Mouse (Mus musculus): Measurements from ENCODE around the gene Psd4.

The Psd4 gene

DNA sequence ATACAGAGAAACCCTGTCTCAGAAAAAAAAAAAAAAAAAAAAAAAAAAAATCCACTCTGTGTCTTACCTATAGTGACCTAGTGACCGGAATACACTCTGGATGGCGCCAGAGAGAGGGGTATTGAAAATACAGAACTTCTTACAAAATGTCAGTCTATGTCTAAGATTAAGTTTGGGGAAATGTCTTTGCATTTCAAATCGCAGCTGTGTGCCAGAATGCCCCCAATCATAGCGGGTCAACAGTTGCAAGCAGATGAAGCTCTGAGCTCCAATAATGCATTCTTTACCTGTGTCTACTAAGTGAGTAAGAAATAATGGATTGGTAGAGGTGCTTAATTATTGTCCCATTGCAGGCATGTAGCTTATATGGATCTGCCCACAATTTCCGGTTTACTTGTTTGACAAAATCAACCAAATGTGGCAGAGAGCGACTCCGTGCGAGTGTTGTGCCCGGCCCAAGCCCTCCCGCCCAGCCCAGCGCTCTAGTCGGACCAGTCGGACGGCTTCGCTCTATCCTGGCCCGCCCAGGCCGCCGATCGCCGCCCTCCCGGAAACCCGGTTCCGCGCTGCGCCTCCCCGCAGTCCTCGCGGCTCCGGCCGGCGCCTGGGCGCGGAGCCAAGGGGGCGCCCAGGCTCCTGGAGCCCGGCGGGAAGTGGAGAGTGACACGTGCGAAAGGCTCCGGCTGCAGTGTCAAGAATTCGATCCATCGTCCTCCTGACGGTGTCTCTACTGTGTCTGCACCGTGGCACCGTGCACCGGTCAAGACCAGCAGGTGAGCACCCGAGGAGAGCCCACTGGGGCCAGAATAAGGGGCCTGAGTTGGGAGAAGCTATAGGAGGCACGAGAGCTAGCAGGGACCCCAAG is at the start of gene Psd4:
Gene Psd4, plus strand, starts transcription at position 551 of the 865 bp plus-strand sequence.
- DNase-seq (ENCODE audit: low spot score), result peak; percentile 41

DNA sequence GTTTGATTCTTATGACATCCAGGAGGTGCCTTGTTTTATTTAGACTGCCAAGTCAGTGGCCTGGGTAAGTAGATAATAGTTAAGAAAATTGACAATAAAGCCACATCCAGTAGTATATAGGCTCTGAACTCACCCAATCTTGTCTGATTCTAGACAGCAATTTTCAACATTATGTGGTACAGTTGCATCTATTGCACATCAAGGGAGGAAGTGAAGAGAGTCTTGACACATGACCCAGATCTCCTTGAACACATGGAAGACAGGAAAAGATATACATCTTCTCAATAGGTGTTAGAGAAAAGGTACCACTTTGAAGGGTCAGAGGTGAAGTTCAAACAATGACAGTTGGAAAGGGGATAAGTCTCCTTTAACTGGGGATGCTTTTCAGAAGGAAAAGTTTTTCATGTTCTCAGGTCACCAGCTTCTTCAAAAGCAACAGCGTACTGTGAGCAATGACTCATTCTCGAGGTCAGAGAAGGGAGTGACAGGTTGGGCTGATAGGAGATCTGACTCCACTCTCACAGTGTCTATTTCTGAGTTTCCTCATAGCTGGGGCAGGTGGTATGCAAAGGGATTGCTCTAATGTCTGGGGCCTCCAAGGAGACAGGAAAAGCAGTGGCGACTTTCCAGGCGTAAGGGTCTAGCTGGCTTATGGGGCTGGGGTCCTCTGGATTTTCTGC is 49.3 kb upstream of the Psd4 start:
- DNase-seq (ENCODE audit: low spot score), result no peak

DNA sequence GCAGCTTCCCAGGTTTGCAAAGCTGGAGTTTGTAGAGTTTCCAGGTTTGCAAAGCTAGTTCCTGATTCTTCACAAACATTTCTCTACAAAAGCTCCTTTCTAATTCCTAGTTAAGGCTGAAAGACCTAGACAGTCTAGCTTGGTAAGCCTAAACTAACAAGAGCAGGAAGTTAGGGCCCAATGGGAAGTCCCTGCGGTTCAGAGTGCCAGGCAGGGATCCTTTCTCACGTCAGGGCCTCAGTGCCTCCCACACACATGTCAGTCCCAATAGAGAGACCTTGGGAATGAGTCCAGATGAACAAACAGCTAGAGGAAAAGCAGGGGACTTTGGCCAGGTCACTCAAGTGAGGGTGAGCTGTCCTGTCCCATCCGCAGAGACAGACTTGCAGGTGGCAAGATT is 32.0 kb upstream of the Psd4 start:
- no peak for DNase-seq (ENCODE audit: low spot score)

DNA sequence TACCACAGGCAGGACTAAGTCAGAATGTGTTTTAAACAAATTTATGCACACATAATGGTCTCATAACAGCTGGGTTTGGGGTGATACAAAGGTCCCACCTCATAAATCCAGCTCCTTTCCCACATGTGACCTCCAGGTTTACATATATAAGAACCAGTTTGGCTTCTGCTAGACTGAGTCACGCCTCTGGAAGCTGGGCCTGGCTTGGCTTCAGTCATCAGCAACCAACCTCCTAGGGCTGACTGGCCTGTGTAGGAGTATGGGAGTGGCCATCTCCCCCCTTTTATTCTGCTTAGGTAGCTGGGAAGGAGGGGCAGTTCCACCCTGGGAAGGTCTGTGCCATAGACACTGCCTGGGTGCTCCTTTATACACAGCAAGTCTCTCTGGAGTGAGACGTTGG is 30.8 kb upstream of the Psd4 start, which contains the start of gene Il1rn:
Gene Il1rn, plus strand, starts transcription at position 309 of the 400 bp plus-strand sequence.
- DNase-seq (ENCODE audit: low spot score), result no peak

DNA sequence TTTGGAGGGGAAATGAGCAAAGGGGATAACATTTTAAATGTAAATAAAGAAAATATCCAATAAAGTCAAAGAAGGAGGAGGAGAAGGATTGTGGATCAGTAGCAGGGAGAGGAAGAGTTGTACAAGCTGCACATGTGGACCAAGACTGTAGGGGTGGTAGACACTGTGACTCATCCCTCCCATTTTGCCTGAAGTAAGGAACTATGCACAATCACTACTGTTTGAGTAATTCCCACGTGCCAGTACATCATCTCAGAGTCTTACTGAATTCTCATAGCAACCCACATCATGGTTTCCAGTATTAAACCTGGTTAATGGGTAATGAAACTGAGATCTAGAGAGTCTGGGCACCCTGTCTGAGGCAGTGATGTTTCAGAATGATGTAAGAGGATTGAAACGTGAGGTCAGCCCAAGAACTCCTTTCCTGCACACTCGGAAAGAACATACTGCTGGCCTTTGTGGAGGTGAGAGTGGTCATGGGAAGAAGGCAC is 25.9 kb upstream of the Psd4 start:
- DNase-seq (ENCODE audit: low spot score), result no peak

DNA sequence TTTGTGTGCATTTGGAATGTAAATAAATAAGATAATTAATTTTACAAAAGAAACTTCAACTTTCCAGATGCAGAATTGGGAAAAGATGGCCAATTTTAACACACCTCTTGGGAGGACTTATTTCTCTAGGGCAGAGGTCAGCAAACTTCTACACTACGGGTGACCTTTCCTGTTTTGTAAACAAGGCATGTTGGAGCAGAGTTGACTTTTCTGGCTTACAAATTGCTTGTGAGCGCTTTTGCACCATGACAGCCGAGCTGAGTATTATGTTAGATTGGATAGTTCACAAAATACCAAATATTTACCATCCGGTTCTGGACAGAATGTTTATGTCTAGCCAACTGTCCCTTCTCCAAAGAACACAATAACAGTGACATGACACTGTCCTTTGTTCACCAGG is 22.8 kb upstream of the Psd4 start:
- no peak for DNase-seq (ENCODE audit: low spot score)

DNA sequence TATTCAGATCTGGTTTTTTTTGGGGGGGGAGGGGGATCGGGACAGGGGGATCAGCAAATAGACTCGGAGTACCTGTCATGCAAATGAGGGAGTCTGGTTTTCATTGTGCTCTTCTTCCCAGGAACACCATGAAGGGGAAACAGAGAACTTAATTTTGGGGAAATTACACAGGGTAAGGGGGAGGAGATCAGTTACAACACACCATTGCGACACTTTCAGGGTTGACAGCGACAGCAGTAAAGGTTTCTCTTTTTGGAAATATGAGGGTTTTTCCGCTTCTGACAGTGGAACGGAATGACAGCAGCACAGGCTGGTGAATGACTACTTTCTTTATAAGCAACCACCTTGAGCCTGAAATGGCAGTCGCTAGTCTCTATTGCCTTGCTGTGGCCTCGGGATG is 22.3 kb upstream of the Psd4 start:
- DNase-seq (ENCODE audit: low spot score), result no peak

DNA sequence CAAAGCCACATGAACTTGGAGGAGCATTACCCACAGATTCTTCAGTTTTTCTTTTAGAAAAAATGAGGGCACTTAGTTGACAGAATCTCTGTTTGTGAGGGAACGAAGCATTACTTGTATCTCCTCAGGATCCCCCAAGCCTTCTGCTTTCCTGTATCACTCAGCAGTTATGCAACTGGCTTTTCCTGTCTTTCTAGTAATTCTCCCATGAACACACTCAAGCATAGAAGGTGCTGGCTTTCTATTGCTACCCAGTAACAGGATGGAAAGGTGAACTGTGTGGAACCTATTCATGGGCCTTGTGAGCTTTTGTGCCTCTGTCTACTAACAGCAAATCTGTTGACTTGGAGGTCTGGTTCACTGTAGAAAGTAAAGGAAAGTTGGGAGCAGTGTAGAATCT is 19.5 kb upstream of the Psd4 start:
- DNase-seq (ENCODE audit: low spot score), result no peak

DNA sequence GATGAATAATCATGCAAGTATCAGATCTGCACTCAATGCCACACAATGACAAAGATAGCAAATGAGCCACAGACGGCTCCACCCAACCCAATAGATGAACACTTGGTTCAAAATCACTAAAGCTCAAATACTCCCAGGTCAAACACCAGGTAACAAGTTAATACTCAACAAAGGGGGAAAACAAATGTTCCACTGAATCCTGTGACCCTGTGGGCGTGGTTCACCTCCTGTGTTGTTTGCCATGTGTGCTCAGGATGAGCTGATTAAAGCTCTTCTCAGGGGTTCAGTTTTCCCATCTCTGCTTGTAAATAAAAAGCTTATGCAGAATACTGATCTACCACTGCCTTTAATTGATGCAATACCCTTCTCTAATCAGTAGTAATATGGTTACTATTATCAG is 16.2 kb upstream of the Psd4 start:
- DNase-seq (ENCODE audit: low spot score), result no peak

DNA sequence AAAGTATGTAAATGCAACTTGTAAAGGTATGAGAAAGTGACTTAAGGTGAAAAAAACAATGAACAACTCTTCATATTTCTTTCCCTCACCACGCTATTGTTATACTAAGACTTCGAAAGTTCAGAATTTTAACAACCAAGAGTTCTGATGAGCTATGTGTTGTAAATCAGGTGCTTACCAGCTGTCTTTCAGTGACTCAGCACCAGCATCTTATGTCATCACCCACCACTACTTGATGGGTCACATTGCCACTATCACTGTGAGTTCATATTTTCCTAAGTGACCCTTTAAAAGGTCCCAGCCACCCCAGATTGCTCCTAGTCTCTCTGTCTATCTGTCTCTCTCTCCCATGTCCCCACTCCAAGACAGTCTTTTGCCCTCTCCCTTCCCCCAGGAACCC is 14.3 kb upstream of the Psd4 start:
- no peak for DNase-seq (ENCODE audit: low spot score)

DNA sequence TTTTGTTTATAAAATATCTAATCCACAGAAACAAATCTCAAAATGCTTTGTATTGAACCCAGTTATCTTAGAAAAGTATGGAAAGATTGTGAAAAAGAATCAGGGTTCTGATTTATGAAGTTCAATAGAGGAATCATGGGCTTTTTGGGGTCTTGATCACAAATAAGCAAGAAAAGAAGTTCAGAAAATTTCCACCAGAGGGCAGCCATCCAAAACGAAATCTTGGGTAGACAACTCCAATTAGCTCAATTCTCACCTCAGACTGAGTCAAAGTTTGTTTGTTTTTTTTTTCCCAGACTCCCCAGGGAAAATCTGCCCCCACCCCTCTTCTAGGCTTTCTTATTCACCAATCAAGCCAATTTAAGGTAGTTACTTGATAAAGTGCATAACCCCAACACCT is 9.7 kb upstream of the Psd4 start:
- no peak for DNase-seq (ENCODE audit: low spot score)

DNA sequence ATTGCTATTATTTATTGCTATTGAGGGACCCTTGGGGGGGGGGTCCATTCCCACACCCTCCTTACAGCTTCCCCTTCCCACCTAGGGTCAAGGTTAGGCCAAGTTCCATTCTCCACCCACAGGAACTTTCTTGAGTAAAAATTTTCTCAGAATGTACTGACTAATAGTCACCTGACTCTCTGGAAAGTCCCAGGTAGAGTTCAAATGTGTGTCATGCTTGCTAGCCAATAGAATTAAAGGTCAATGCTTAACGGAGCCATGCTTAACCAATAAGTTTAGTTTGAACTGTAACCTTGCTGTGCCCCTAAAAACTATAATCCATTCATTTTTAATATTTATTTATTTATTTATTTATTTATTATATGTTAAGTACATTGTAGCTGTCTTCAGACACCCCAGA is 8.0 kb upstream of the Psd4 start:
- DNase-seq (ENCODE audit: low spot score), result no peak

DNA sequence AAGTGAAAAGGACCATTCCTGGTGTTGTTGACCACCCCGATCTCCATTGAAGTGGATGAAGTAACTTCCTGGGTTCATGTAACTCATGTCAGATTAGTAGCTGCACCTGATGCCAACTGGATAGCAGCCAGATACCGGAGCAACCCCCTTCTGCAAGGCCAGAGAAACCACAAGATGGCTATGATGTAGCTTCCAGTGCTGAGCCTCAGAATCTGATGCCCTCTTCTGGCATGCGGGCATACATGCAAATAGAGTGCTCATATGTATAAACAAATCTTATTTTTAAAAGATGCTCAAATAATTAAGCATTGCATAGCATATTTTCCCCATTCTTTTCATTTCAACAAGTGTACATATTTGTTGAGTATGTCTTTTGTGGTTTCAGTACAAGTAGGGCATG is 3.6 kb upstream of the Psd4 start:
- DNase-seq (ENCODE audit: low spot score), result no peak

DNA sequence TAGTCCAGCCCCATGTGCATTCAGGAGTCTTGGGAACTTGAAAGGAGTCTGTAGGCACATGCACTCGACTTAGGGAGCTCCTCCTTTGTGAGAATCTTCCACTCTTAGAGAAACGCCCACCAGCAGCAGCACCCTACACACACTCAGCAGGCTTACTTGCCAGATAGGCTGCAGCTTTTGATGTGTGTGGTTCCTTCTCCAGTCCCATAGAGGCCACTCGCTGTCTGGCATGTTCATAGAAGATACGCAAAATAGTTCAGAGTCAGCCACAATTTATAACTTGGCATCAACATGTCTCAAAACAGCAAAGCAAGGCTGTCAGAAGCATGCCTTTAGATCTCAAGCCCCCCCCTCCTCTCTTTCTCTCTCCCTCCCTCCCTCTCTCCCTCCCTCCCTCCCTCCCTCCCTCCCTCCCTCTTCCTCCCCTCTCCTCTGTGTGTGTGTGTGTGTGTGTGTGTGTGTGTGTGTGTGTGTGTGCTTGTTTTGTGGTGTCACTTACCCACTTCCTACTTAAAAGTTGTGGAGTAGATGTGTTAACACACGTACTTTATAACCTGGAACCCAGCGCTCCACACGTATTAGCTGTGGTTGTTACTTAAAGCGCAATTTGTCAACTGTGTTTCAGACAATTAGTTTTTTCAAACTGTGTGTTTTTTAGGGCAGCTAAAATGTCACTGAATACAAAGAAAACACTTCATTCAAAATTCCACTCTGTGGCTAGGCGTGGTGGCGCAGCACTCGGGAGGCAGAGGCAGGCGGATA is 985 bp upstream of the Psd4 start:
- DNase-seq (ENCODE audit: low spot score), result no peak

DNA sequence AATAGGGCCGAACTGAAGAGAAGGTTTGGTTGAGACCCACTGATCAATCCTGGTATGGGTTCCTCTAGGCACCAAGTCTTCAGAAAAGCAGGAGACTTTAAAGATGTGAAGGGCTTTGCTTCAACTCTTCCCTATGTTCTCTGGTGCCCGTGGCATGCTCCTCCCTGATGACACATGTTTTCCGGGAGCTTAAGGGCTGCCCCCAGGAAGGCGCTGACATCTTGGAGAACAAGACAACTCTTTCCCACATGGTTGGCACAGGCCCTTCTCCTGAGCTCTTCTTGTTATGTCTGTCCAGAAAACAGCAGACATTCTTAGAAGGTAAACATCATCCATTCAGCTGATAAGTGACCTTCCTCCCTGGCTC is 498 bp downstream of the Psd4 start:
- no peak for DNase-seq (ENCODE audit: low spot score)

DNA sequence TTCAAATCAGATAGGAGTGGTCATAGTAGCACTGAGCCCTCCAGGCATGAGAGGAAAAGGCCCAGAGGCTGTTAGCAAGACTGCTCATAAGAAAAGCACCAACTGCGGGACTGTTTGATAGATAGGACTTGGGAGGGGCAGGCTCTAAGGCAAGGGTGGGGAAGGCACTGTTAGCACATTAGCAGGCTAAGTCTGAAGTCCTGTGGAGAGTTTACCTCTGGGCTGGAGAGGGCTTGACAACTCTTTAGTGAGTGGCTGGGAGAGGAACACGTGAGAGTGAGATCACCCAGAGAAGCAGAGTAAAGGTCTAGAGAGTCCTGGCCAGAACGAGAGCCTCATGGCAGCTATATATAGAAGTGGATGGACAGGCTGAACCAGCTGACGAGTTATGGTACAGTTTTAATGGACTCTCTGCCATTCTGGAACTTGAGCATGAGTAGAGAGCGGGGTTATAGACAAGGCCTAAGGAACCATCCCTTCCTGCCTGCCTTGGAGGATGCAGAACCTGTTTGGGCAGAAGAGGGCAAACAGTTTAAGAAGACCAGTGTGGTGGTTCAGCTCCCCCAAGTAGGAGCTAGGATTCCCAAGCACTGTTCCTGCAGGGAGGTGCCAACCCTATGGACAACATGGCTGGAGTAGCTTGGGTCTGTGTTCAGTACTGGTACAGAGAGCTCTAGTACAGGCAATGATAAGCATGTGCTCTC is 11.5 kb downstream of the Psd4 start:
- no peak for DNase-seq (ENCODE audit: low spot score)

DNA sequence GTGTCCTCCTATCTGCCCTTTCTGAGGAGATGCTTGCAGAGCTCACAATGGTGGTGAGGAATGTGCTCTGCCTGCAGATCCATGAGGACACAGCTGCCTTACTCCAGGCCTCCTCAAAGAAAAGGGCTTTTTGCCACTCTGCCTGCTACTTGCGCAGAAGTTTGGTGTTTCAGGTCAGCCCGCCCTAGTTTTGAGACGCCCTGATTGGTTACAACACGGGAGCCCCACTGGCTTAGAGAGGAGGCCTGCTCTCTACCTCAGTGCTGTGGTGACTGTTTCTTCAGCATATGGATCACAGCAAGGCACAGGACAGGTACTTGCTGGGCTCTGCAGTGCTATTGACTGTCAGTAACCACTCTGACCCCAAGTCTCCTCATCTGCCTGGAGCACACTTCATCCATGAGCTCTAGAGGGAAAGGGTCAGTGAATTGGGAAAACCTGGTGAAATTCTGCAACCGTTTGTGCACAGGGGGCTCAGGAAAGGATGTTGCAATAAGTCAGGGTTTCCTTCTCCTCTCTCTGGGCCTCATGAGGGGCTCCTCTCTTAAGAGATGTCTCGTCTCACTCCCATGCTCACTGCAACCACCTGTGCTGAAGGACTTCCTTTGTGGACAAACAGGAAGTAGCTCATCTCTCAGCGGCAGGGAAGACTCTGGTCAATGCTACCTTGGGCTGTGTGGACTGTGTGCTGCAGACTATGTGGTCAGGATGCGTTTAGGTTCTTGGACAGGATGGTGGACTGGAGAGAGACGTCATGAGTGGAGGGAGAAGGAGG is 15.3 kb downstream of the Psd4 start:
- no peak for DNase-seq (ENCODE audit: low spot score)

DNA sequence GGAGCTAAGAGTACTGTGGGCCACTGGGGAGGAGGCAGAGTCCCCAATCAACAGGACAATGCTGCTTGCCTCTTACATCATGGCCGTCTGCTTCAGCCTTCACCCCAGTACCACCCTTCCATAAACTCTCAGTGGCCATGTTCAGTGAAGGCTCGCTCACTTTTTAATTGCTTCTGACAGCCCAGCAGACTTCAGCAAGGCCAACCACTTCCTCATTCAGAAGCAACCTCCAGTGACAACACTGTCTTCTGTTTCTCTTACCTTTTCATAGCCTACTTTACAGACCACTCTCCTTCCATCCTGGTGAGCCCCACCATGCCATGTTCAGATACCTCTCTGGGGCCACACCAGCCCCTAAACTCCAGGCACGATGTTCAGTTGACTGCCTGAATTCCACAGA is 16.3 kb downstream of the Psd4 start:
- no peak for DNase-seq (ENCODE audit: low spot score)

DNA sequence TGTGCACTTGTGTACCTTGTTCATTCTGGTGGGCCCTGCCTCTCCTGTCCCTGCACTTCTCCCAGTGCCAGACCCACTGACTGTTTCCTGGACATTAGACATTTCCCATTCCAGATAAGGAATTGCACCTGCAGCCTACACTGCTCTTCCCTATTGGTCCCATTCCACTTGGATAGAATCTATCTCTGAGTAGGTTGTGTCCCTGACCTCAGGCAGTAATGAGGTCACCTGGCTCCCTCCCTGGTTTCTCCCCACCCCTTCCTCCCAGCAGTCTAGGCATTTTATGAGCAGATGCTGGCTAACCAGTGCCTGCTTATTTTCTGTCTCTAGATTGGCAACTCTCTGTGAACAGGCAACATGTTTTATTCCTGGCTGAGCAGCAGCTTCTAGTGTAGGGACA is 17.0 kb downstream of the Psd4 start:
- no peak for DNase-seq (ENCODE audit: low spot score)

DNA sequence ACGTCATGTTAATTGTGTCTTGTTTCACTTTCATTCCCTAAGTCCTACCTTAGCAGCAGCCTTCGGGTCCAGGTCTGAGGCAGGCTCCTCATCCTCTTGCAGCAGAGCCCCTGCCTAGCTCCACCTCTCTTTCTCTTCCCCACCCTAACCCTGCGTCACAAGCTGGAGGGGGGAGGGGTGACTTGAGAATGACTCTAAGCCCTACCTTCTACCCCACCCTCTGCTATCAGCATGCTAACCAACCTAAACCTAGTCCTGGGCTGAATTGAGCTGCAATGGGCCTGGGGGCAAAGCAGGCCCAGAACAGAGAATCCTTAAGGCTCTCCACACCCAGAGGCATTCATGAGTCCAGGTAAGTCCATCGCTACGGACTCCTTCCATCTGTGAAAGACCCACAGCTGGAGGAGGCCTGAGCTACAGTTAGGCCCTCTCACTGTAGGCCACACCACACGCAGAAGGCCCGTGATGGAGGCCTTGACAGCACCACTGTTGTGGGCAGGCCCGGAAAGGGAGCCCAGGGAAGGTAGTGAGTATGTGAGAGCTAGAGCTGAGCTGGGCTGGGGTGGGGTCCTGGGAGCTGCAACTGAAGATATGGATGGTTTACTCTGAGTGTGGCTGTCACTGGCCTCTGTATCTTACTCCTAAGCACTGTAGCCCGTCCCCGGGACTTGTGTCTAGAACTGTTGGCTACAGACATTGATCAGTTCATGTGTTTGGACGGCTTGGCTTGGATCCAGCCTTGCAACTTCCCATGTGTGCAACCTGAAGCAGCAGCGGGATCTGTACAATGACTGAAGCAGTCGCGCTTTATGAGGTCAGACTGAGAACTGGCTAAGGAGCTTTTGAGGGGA is 18.0 kb downstream of the Psd4 start:
- DNase-seq (ENCODE audit: low spot score), result no peak

All from urinary bladder, postnatal 10 days (tissue).